10 mouse cellular contexts compared by ENCODE assay signal in the genomic region with DNA sequence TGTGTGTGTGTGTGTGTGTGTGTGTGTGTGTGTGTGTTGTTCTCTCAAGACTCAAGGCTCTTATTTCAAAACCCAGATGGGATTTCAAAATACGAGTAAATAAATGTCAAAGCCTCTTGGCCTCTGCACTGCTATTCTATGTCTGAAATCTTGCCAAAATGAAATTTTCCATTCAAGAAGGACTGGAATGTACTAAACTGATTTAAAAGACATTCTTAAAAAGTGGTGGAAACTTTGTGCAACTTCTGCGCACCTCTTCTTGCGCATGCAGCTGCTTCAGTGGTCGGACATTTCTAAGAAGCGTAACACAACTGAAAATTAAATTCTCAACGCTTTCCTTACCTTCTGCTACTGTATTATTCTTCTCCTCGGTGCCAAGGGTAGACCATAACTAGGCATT. TPM values are rescaled to one million over a fixed set of nuclear protein-coding genes. Genes with fewer than 3 reads are reported as not detected.
DNase-seq lines count a peak whose midpoint lies in the region; ATAC-seq and TF ChIP-seq lines count a peak whose summit lies in the region.
"Had no signal": no experiment of that assay in that cellular context is flagged by ENCODE, and none has a peak within 500 bp of the region (broad histone marks: within the 10 kb centered on the region; RNA-seq: fewer than 3 reads in every experiment).

No protein-coding gene starts in this region.

- no peak overlapping the region for H3K4me3 ChIP-seq in kidney, embryonic 15.5 days (replicated peaks)
- no peak overlapping the region for H3K4me3 ChIP-seq in heart, embryonic 16.5 days (ENCODE audit: low read length)
- H3K4me3 ChIP-seq in myocyte: peak overlapping the region; percentile 58

- H3K79me2 ChIP-seq in myocyte (ENCODE audit: control insufficient read depth, insufficient read depth): no peaks in the 10 kb centered on the region

- H3K9me3 ChIP-seq in kidney, embryonic 15.5 days (replicated peaks): no peaks in the 10 kb centered on the region
- no peaks in the 10 kb centered on the region for H3K9me3 ChIP-seq in heart, embryonic 16.5 days (replicated peaks; ENCODE audit: control insufficient read depth, low read length)

- DNase-seq in adrenal gland, adult (ENCODE audit: inconsistent age in 2 of 2, low spot score in 1 of 2): peak; percentile 49 to 88
- no peak for DNase-seq in adrenal gland, postnatal 4 days (ENCODE audit: low spot score in 2 of 2)
- no peak for DNase-seq in kidney, postnatal 25 days
- no peak for DNase-seq in frontal cortex, postnatal 36 days (ENCODE audit: low spot score in 2 of 2)
- DNase-seq in layer of hippocampus, postnatal 10 days (ENCODE audit: low spot score in 2 of 2): no peak
- DNase-seq: cerebellum, adult 9-11 months had no signal

- no peak overlapping the region for H3ac ChIP-seq in myocyte (ENCODE audit: control insufficient read depth, insufficient read length)

- no peak for ATAC-seq in kidney, embryonic 15.5 days (replicated peaks; ENCODE audit: low FRiP score)
- ATAC-seq in heart, embryonic 16.5 days (replicated peaks; ENCODE audit: extremely low read depth, insufficient read depth, low FRiP score): no peak

- WGBS in kidney, embryonic 15.5 days: 76% methylated on average over 7 of the region's 7 CpGs
- 69% methylated on average over 7 of the region's 7 CpGs for WGBS in heart, embryonic 16.5 days

- H3K27ac ChIP-seq in kidney, embryonic 15.5 days: no peak overlapping the region
- H3K27ac ChIP-seq in heart, embryonic 16.5 days (ENCODE audit: low read length): no peak overlapping the region; the same call in 1 of the 2 replicates

- no peaks in the 10 kb centered on the region for H3K27me3 ChIP-seq in kidney, embryonic 15.5 days
- no peaks in the 10 kb centered on the region for H3K27me3 ChIP-seq in heart, embryonic 16.5 days (ENCODE audit: control insufficient read depth, insufficient read depth, low read length)
- no peaks in the 10 kb centered on the region for H3K27me3 ChIP-seq in myocyte (ENCODE audit: control insufficient read depth, insufficient read depth, insufficient read length)

- TF ChIP-seq POLR2A in myocyte (IDR thresholded peaks at IDR 0.05; ENCODE audit: insufficient read length, low read depth): no peak

- peaks cover 8% of the 10 kb centered on the region; the same call in 1 of the 2 replicates for H3K4me1 ChIP-seq in kidney, embryonic 15.5 days
- peaks cover 5% of the 10 kb centered on the region; the same call in 1 of the 2 replicates for H3K4me1 ChIP-seq in heart, embryonic 16.5 days (ENCODE audit: control insufficient read depth, insufficient read depth, low read length)

- H3K4me2 ChIP-seq in kidney, embryonic 15.5 days: peak overlapping the region; percentile 96
- H3K4me2 ChIP-seq in heart, embryonic 16.5 days (ENCODE audit: low read depth, low read length): peak overlapping the region; percentile 98
- peak overlapping the region; percentile 74 for H3K4me2 ChIP-seq in myocyte (ENCODE audit: low read depth)

- no peaks in the 10 kb centered on the region for H3K36me3 ChIP-seq in kidney, embryonic 15.5 days
- no peaks in the 10 kb centered on the region for H3K36me3 ChIP-seq in heart, embryonic 16.5 days (ENCODE audit: control insufficient read depth, insufficient read depth)
- H3K36me3 ChIP-seq in myocyte (ENCODE audit: control insufficient read depth, insufficient read depth): no peaks in the 10 kb centered on the region

- H3K9ac ChIP-seq in kidney, embryonic 15.5 days: no peak overlapping the region
- H3K9ac ChIP-seq in heart, embryonic 16.5 days (ENCODE audit: low read length): no peak overlapping the region

TF ChIP-seq in myocyte, 11 proteins besides CTCF, POLR2A, EP300 and RAD21:
- TF ChIP-seq TCF12 (IDR thresholded peaks at IDR 0.05; ENCODE audit: insufficient read depth, poor library complexity, severe bottlenecking) (no peak), CEBPB (IDR thresholded peaks at IDR 0.05; ENCODE audit: insufficient read depth, poor library complexity, severe bottlenecking) (no peak), MAX (IDR thresholded peaks at IDR 0.05; ENCODE audit: low read depth) (no peak), MYOD1 (IDR thresholded peaks at IDR 0.05; ENCODE audit: control insufficient read depth in 1 of 3, insufficient read length in 2 of 3, low read depth in 2 of 3) (peak in 2 of 3 experiments; percentile 18 to 39)

RNA-seq across cellular contexts. Expression of a gene that starts 1.9 kb away (rescaled TPM):
- 10 to 100 TPM; 55.2 to 62.7 TPM for total RNA-seq in adrenal gland, postnatal 4 days (2021)
- polyA plus RNA-seq in kidney, embryonic 15.5 days (2015; fragmentation: Nextera tagmentation; extraction: Ambion mirVana): 12.7 and 17.3 TPM in 2 replicates
- 29.0 and 31.7 TPM in 2 replicates for polyA plus RNA-seq in heart, embryonic 16.5 days (2015; fragmentation: Nextera tagmentation; extraction: Ambion mirVana)
- polyA plus RNA-seq in myocyte (2012; fragmentation: generic; extraction: Trizol): 4.4 TPM
- total RNA-seq in layer of hippocampus, postnatal 10 days (2021): 10 to 100 TPM; 72.6 to 74.9 TPM
- total RNA-seq: megakaryocyte progenitor cell, adult 5-6 weeks had no signal

Comparison
In these comparisons a context has a peak if more than half of its experiments do, and no peak if none do; other contexts are left out.
1. DNase-seq: peak in adrenal gland, adult (2 of 2); none in adrenal gland, postnatal 4 days (0 of 2), kidney, postnatal 25 days (0 of 2), frontal cortex, postnatal 36 days (0 of 2) and layer of hippocampus, postnatal 10 days (0 of 2).
2. Peak in every context shown above with its lines, with median percentiles within 50 percentile points of each other: H3K4me2 ChIP-seq.